ENCODE assay signal across 18 mouse cellular contexts in the genomic region with DNA sequence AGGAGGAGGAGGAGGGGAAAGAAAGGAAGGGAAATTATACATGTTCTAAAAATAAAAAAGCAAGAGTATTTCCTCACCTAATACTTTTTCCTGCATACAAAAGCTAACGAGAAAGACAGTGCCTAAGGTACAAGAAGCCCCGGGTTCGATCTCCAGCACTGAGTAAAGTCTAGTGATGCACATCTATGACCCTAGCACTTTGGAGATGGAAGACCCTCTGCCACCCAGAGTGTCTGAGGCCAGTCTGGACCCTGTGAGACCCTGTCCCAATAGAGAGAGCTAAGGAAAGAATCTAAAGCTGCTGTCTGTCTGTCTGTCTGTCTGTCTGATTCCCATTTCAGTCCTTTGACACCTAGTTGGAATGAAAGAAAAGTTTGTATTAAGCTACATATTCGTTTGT. TPM values are rescaled to one million over a fixed set of nuclear protein-coding genes. Genes with fewer than 3 reads are reported as not detected.
DNase-seq lines count a peak whose midpoint lies in the region; ATAC-seq lines count a peak whose summit lies in the region.
"Had no signal": no experiment of that assay in that cellular context is flagged by ENCODE, and none has a peak within 500 bp of the region (broad histone marks: within the 10 kb centered on the region; RNA-seq: fewer than 3 reads in every experiment).

No protein-coding gene starts in this region.

- H3K9me3 ChIP-seq in midbrain, embryonic 10.5 days (replicated peaks) = no peaks in the 10 kb centered on the region
- H3K9me3 ChIP-seq in midbrain, embryonic 16.5 days (replicated peaks; ENCODE audit: control insufficient read depth, low read length, poor library complexity, severe bottlenecking) = no peaks in the 10 kb centered on the region
- no peaks in the 10 kb centered on the region for H3K9me3 ChIP-seq in forebrain, embryonic 13.5 days (replicated peaks)
- H3K9me3 ChIP-seq in hindbrain, embryonic 14.5 days (ENCODE audit: control insufficient read depth, low read length) = no peaks in the 10 kb centered on the region
- H3K9me3 ChIP-seq in neural tube, embryonic 14.5 days (ENCODE audit: control insufficient read depth, low read length) = no peaks in the 10 kb centered on the region
- no peaks in the 10 kb centered on the region for H3K9me3 ChIP-seq in intestine, embryonic 15.5 days
- H3K9me3 ChIP-seq: embryonic facial prominence, embryonic 13.5 days; limb, embryonic 15.5 days had no signal

- H3K27ac ChIP-seq in midbrain, embryonic 10.5 days (replicated peaks) = peak overlapping the region; percentile 88
- no peak overlapping the region for H3K27ac ChIP-seq in midbrain, embryonic 16.5 days (ENCODE audit: low read length)
- peak overlapping the region; percentile 83 for H3K27ac ChIP-seq in forebrain, embryonic 13.5 days
- peak overlapping the region; percentile 77 for H3K27ac ChIP-seq in hindbrain, embryonic 14.5 days
- H3K27ac ChIP-seq in neural tube, embryonic 14.5 days (ENCODE audit: low read depth, low read length) = peak overlapping the region; percentile 81
- H3K27ac ChIP-seq in intestine, embryonic 15.5 days = no peak overlapping the region
- H3K27ac ChIP-seq: embryonic facial prominence, embryonic 13.5 days; limb, embryonic 15.5 days had no signal

- H3K27me3 ChIP-seq in midbrain, embryonic 10.5 days (ENCODE audit: low read depth, poor library complexity, severe bottlenecking) = no peaks in the 10 kb centered on the region
- H3K27me3 ChIP-seq in midbrain, embryonic 16.5 days (ENCODE audit: control insufficient read depth, insufficient read depth, low read depth, low read length) = no peaks in the 10 kb centered on the region
- no peaks in the 10 kb centered on the region for H3K27me3 ChIP-seq in forebrain, embryonic 13.5 days
- no peaks in the 10 kb centered on the region for H3K27me3 ChIP-seq in hindbrain, embryonic 14.5 days (ENCODE audit: control insufficient read depth, insufficient read depth, low read length)
- no peaks in the 10 kb centered on the region for H3K27me3 ChIP-seq in neural tube, embryonic 14.5 days (ENCODE audit: control insufficient read depth, insufficient read depth, low read length)
- no peaks in the 10 kb centered on the region for H3K27me3 ChIP-seq in intestine, embryonic 15.5 days (replicated peaks)
- H3K27me3 ChIP-seq: embryonic facial prominence, embryonic 13.5 days; limb, embryonic 15.5 days had no signal

- H3K36me3 ChIP-seq in midbrain, embryonic 10.5 days = no peaks in the 10 kb centered on the region
- no peaks in the 10 kb centered on the region for H3K36me3 ChIP-seq in midbrain, embryonic 16.5 days (ENCODE audit: control insufficient read depth, insufficient read depth, low read length)
- H3K36me3 ChIP-seq in forebrain, embryonic 13.5 days (ENCODE audit: poor library complexity, severe bottlenecking) = no peaks in the 10 kb centered on the region
- H3K36me3 ChIP-seq in hindbrain, embryonic 14.5 days (replicated peaks; ENCODE audit: control insufficient read depth, insufficient read depth) = no peaks in the 10 kb centered on the region
- no peaks in the 10 kb centered on the region for H3K36me3 ChIP-seq in neural tube, embryonic 14.5 days (ENCODE audit: control insufficient read depth, insufficient read depth, low read length)
- no peaks in the 10 kb centered on the region for H3K36me3 ChIP-seq in intestine, embryonic 15.5 days
- H3K36me3 ChIP-seq: embryonic facial prominence, embryonic 13.5 days; limb, embryonic 15.5 days had no signal

- WGBS in midbrain, embryonic 10.5 days = 70% methylated on average over 4 of the region's 4 CpGs
- WGBS in midbrain, embryonic 16.5 days = 59% methylated on average over 4 of the region's 4 CpGs
- WGBS in forebrain, embryonic 13.5 days = 43% methylated on average over 4 of the region's 4 CpGs
- 42% methylated on average over 4 of the region's 4 CpGs for WGBS in hindbrain, embryonic 14.5 days
- 33% methylated on average over 4 of the region's 4 CpGs for WGBS in neural tube, embryonic 14.5 days
- WGBS in intestine, embryonic 15.5 days = 65% methylated on average over 4 of the region's 4 CpGs

- intact Hi-C loops in left cerebral cortex, postnatal 25 days (cut with DNase I) = no loop called here

- no peak overlapping the region for H3K4me2 ChIP-seq in midbrain, embryonic 16.5 days (ENCODE audit: low read length)
- H3K4me2 ChIP-seq in forebrain, embryonic 13.5 days = peak overlapping the region; percentile 27; the same call in 1 of the 2 replicates
- H3K4me2 ChIP-seq in hindbrain, embryonic 14.5 days (replicated peaks) = no peak overlapping the region
- no peak overlapping the region for H3K4me2 ChIP-seq in neural tube, embryonic 14.5 days (ENCODE audit: low read depth, low read length)
- no peak overlapping the region for H3K4me2 ChIP-seq in intestine, embryonic 15.5 days (replicated peaks)
- H3K4me2 ChIP-seq: embryonic facial prominence, embryonic 13.5 days; limb, embryonic 15.5 days had no signal

- H3K9ac ChIP-seq in midbrain, embryonic 16.5 days (ENCODE audit: low read depth, low read length) = no peak overlapping the region
- H3K9ac ChIP-seq in forebrain, embryonic 13.5 days = peak overlapping the region; percentile 1; the same call in 1 of the 2 replicates
- no peak overlapping the region for H3K9ac ChIP-seq in hindbrain, embryonic 14.5 days
- H3K9ac ChIP-seq in neural tube, embryonic 14.5 days (replicated peaks; ENCODE audit: low read depth, low read length) = no peak overlapping the region
- no peak overlapping the region for H3K9ac ChIP-seq in intestine, embryonic 15.5 days
- H3K9ac ChIP-seq: embryonic facial prominence, embryonic 13.5 days; limb, embryonic 15.5 days had no signal

- H3K4me3 ChIP-seq in midbrain, embryonic 10.5 days = peak overlapping the region; percentile 18; the same call in 1 of the 2 replicates
- H3K4me3 ChIP-seq in midbrain, embryonic 16.5 days (ENCODE audit: low read depth, low read length) = no peak overlapping the region
- H3K4me3 ChIP-seq in forebrain, embryonic 13.5 days = no peak overlapping the region
- H3K4me3 ChIP-seq in hindbrain, embryonic 14.5 days (replicated peaks; ENCODE audit: low read length) = no peak overlapping the region
- H3K4me3 ChIP-seq in neural tube, embryonic 14.5 days (ENCODE audit: low read depth, low read length) = no peak overlapping the region
- H3K4me3 ChIP-seq in intestine, embryonic 15.5 days (replicated peaks) = no peak overlapping the region
- H3K4me3 ChIP-seq: embryonic facial prominence, embryonic 13.5 days; limb, embryonic 15.5 days; myocyte had no signal

- DNase-seq in midbrain, embryonic 10.5 days (ENCODE audit: low spot score) = no peak
- no peak for DNase-seq in hindbrain, embryonic 14.5 days (ENCODE audit: low spot score)
- DNase-seq in adipocyte (ENCODE audit: low spot score) = no peak
- DNase-seq in left cerebral cortex, postnatal 25 days (ENCODE audit: low spot score in 2 of 2) = no peak
- DNase-seq: B cell, adult 2 months; cerebellum, adult 11 months; gastrocnemius, postnatal 25 days; kidney, adult 2 months; layer of hippocampus, postnatal 36 days; spleen, adult 18-20 months; thymus, postnatal 25 days had no signal

- H3K4me1 ChIP-seq in midbrain, embryonic 10.5 days = peaks cover 41% of the 10 kb centered on the region
- H3K4me1 ChIP-seq in midbrain, embryonic 16.5 days (ENCODE audit: control insufficient read depth, insufficient read depth, low read length) = peaks cover 5% of the 10 kb centered on the region
- H3K4me1 ChIP-seq in forebrain, embryonic 13.5 days = peaks cover 36% of the 10 kb centered on the region
- peaks cover 16% of the 10 kb centered on the region for H3K4me1 ChIP-seq in hindbrain, embryonic 14.5 days (replicated peaks; ENCODE audit: control insufficient read depth, insufficient read depth, low read length)
- peaks cover 19% of the 10 kb centered on the region for H3K4me1 ChIP-seq in neural tube, embryonic 14.5 days (ENCODE audit: control insufficient read depth, insufficient read depth, low read length)
- no peaks in the 10 kb centered on the region for H3K4me1 ChIP-seq in intestine, embryonic 15.5 days (replicated peaks)
- H3K4me1 ChIP-seq: embryonic facial prominence, embryonic 13.5 days; limb, embryonic 15.5 days had no signal

- ATAC-seq in midbrain, embryonic 16.5 days = no peak
- ATAC-seq in forebrain, embryonic 13.5 days = no peak
- ATAC-seq in hindbrain, embryonic 14.5 days (ENCODE audit: low FRiP score) = no peak
- no peak for ATAC-seq in neural tube, embryonic 14.5 days (ENCODE audit: low read depth)
- ATAC-seq in intestine, embryonic 15.5 days = no peak

RNA-seq across cellular contexts. Expression of gene Frmd4b, which starts 40.0 kb away (rescaled TPM):
- polyA plus RNA-seq in midbrain, embryonic 10.5 days (2016; fragmentation: Nextera tagmentation; extraction: Ambion mirVana) = 24.8 and 33.9 TPM in 2 replicates
- polyA plus RNA-seq in midbrain, embryonic 16.5 days (2015; fragmentation: Nextera tagmentation; extraction: Ambion mirVana) = 15.1 and 17.5 TPM in 2 replicates
- polyA plus RNA-seq in forebrain, embryonic 13.5 days (2015; fragmentation: Nextera tagmentation; extraction: Ambion mirVana) = 34.7 and 35.5 TPM in 2 replicates
- polyA plus RNA-seq in hindbrain, embryonic 14.5 days (2014; fragmentation: Nextera tagmentation; extraction: Ambion mirVana) = 20.2 and 25.1 TPM in 2 replicates
- polyA plus RNA-seq in neural tube, embryonic 14.5 days (2014; fragmentation: Nextera tagmentation; extraction: Ambion mirVana) = 26.8 and 31.2 TPM in 2 replicates
- total RNA-seq in left cerebral cortex, postnatal 25 days (2021) = 10 to 100 TPM; 16.4 to 17.6 TPM
- polyA plus RNA-seq in intestine, embryonic 15.5 days (2015; fragmentation: Nextera tagmentation; extraction: Ambion mirVana) = 9.4 and 11.1 TPM in 2 replicates

Comparison
In these comparisons a context has a peak if more than half of its experiments do, and no peak if none do; other contexts are left out.
1. H3K27ac ChIP-seq: peak in midbrain, embryonic 10.5 days (single experiment), forebrain, embryonic 13.5 days (single experiment), hindbrain, embryonic 14.5 days (single experiment) and neural tube, embryonic 14.5 days (single experiment); none in midbrain, embryonic 16.5 days (single experiment) and intestine, embryonic 15.5 days (single experiment).